Mouse (Mus musculus) ES-Bruce4 (cell line): ENCODE measurements at regions not wholly inside any gene's neighbourhood (a gene's known extent, or its start where the extent isn't known, plus 50 kb on each side); places are given as distances from the start of the nearest gene placed in this dataset.

Experiments
- CTCF ChIP-seq: IDR thresholded peaks from one replicate; pipeline ENCODE4 v1.8.1; 2011; ENCODE audit warnings: low read depth, low read length
- POLR2A ChIP-seq: IDR thresholded peaks from one replicate; pipeline ENCODE4 v1.8.1; 2011; ENCODE audit warnings: low read length; ENCODE audit not compliant: insufficient read depth

- TF ChIP-seq CTCF (no peak), POLR2A (no peak)
These were observed 194.9 kb upstream of the Klf6 start for GRCm38 (mm10) chr13:5666235-5667007.
